Mouse (Mus musculus): ENCODE results near the gene Trim28. TPM values are rescaled to one million over a fixed set of nuclear protein-coding genes. Genes with fewer than 3 reads are reported as not detected.

The Trim28 gene
- total RNA-seq, 4 experiments from 2014 or later: 58.7 to 75.7 (median 62.7) TPM

- no peak for DNase-seq (ENCODE audit: low spot score in 2 of 2)
Measured at GRCm38 (mm10) chr7:13033451-13034147, 34.7 kb downstream of the Trim28 start.

- peak; percentile 89 to 94 for DNase-seq (ENCODE audit: low spot score in 2 of 2)
Measured at GRCm38 (mm10) chr7:13034148-13034977, 35.4 kb downstream of the Trim28 start, which contains the start of gene Chmp2a. Gene Chmp2a (minus strand): TSS chr7:13034807.

- DNase-seq (ENCODE audit: low spot score in 2 of 2): no peak
Measured at GRCm38 (mm10) chr7:13035211-13035855, 36.4 kb downstream of the Trim28 start.

GRCm38 (mm10) chr7:13036806-13037205 lies 37.9 kb downstream of the Trim28 start:
- DNase-seq (ENCODE audit: low spot score in 2 of 2): no peak

- no peak for DNase-seq (ENCODE audit: low spot score in 2 of 2)
Measured at GRCm38 (mm10) chr7:13037366-13037765, 38.5 kb downstream of the Trim28 start.

GRCm38 (mm10) chr7:13037901-13038555 lies 39.1 kb downstream of the Trim28 start, which contains the start of gene Ube2m:
Gene Ube2m (minus strand): TSS chr7:13038275.
- DNase-seq (ENCODE audit: low spot score in 2 of 2): peak; percentile 96 to 97

GRCm38 (mm10) chr7:13038621-13039169 lies 39.8 kb downstream of the Trim28 start:
- DNase-seq (ENCODE audit: low spot score in 2 of 2): no peak

GRCm38 (mm10) chr7:13039181-13039580 lies 40.3 kb downstream of the Trim28 start:
- no peak for DNase-seq (ENCODE audit: low spot score in 2 of 2)

GRCm38 (mm10) chr7:13041256-13041655 lies 42.3 kb downstream of the Trim28 start:
- DNase-seq (ENCODE audit: low spot score in 2 of 2): no peak

- DNase-seq (ENCODE audit: low spot score in 2 of 2): no peak
Measured at GRCm38 (mm10) chr7:13042511-13042910, 43.6 kb downstream of the Trim28 start.

GRCm38 (mm10) chr7:13043120-13043444 lies 44.2 kb downstream of the Trim28 start:
- DNase-seq (ENCODE audit: low spot score in 2 of 2): no peak

- no peak for DNase-seq (ENCODE audit: low spot score in 2 of 2)
Measured at GRCm38 (mm10) chr7:13043445-13044253, 44.7 kb downstream of the Trim28 start.

- DNase-seq (ENCODE audit: low spot score in 2 of 2): no peak
Measured at GRCm38 (mm10) chr7:13044254-13044625, 45.3 kb downstream of the Trim28 start.

- DNase-seq (ENCODE audit: low spot score in 2 of 2): no peak
Measured at GRCm38 (mm10) chr7:13046084-13046483, 47.2 kb downstream of the Trim28 start.

GRCm38 (mm10) chr7:13053001-13053400 lies 54.1 kb downstream of the Trim28 start:
- DNase-seq (ENCODE audit: low spot score in 2 of 2): no peak

GRCm38 (mm10) chr7:13053501-13053900 lies 54.6 kb downstream of the Trim28 start:
- no peak for DNase-seq (ENCODE audit: low spot score in 2 of 2)

- no peak for DNase-seq (ENCODE audit: low spot score in 2 of 2)
Measured at GRCm38 (mm10) chr7:13053961-13054286, 55.0 kb downstream of the Trim28 start.

GRCm38 (mm10) chr7:13054287-13055010 lies 55.5 kb downstream of the Trim28 start, which contains the start of gene Mzf1:
Gene Mzf1 (minus strand): TSS chr7:13054764.
- peak; percentile 84 to 87 for DNase-seq (ENCODE audit: low spot score in 2 of 2)

GRCm38 (mm10) chr7:13056913-13057700 lies 58.2 kb downstream of the Trim28 start:
- DNase-seq (ENCODE audit: low spot score in 2 of 2): no peak
